Mouse (Mus musculus) spleen, postnatal 0 days (tissue): ENCODE results near the gene Olfr434. TPM values are rescaled to one million over a fixed set of nuclear protein-coding genes. Genes with fewer than 3 reads are reported as not detected.

Source experiments
- polyA plus RNA-seq: library from polyadenylated mRNA; unstranded; fragments of >200 nt; fragmentation: Nextera tagmentation; extraction: Ambion mirVana; gene quantifications from 2 replicates; pipeline ENCODE4 v1.2.1, GENCODE M21; 2015

Gene Olfr434
- polyA plus RNA-seq = not detected in 2 replicates

GRCm38 (mm10) chr6:43212873-43213272, at the start of gene Olfr434:
Olfr434 (plus strand) TSS chr6:43213021.

DNA sequence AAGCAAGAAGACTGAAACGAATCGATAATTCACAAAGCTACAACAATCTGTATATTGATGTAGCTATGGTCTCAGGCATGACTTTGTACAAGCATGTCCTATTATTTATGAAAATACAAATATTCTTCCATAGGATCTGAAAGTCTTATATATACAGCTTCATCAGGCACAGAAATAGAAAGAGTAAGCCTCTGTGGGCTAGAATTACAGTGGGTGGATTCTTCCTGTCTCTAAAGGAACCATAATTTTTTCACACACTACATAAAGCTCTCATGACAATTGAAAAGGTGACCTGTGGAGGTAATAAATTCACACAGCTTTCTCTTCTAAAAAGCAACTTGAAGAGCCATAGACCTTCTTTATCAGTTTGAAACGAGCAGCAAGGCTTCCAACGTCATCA, 41.0 kb upstream of the Olfr434 start, which contains the start of gene Olfr13:
Gene Olfr13 (plus strand): TSS at position 301 of the 400 bp plus-strand sequence.

DNA sequence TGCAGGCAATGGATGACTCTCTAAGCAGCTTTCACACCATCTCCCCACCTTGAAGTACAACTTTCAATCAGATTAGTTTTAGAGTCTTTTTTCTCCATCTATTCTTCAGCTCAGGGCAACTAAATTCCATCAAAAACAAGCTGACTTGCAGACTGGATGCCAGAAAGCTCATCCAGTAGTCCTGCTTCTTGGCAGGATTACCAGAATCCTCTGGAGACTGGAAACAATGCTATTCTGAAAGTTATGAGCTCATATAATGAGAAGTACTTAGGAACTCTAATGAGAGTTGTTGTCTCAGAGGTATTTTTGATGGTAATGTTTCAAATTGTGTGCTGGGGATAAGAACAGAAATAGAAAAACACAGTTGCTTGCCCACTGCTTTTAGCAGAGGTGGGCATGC, 16.0 kb upstream of the Olfr434 start, which contains the start of gene Olfr435:
Gene Olfr435 (plus strand): TSS at position 366 of the 400 bp plus-strand sequence.

DNA sequence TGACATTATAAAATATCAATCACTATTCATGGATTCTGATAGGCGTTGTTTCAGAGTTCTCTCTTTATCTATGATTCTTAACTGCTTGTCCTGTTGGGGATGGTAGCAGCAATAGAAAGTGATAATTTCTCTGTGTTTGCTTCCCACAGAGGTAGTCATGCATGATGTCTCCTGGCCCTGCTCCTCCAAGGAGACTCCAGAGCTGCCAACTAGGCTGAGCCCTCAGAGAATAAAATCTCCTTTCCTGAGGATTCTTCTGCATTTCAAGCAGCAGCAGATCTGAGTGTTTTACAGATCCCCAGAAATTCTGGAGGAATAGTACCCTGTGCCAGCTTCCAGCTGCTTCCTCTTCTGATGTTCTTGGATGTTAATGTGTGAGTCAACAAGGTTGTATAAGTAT, 18.4 kb downstream of the Olfr434 start, which contains the start of gene Olfr47:
Gene Olfr47 (plus strand): TSS at position 275 of the 400 bp plus-strand sequence.

GRCm38 (mm10) chr6:43265363-43266041, 52.7 kb downstream of the Olfr434 start, which contains the start of gene Arhgef5:
Arhgef5 (plus strand) TSS chr6:43265582.

Other genes starting within 250 kb of the Olfr434 start
- gene Olfr441, start 106.7 kb upstream of the Olfr434 start, polyA plus RNA-seq = not detected in 2 replicates
- gene Olfr237-ps1, start 66.5 kb upstream of the Olfr434 start, polyA plus RNA-seq = not detected in 2 replicates
- gene Olfr437, start 49.7 kb upstream of the Olfr434 start, polyA plus RNA-seq = not detected in 2 replicates
- gene Olfr13, start 40.9 kb upstream of the Olfr434 start, polyA plus RNA-seq = not detected in 2 replicates
- gene Olfr435, start 15.9 kb upstream of the Olfr434 start, polyA plus RNA-seq = not detected in 2 replicates
- gene Olfr47, start 18.5 kb downstream of the Olfr434 start, polyA plus RNA-seq = not detected in 2 replicates
- 2.1 and 3.6 TPM in 2 replicates for gene Arhgef5, start 52.6 kb downstream of the Olfr434 start, polyA plus RNA-seq
- gene Nobox, start 96.5 kb downstream of the Olfr434 start, polyA plus RNA-seq = not detected in 2 replicates